Comparison of ENCODE assay signal across 8 mouse cellular contexts in genomic region chr1:79581136-79581679, GRCm38 (mm10).
DNase-seq lines count a peak whose midpoint lies in the region; ATAC-seq and TF ChIP-seq lines count a peak whose summit lies in the region.

No protein-coding gene starts in this region.

- no peaks in the 10 kb centered on the region for H3K27me3 ChIP-seq in forebrain, embryonic 14.5 days (replicated peaks; ENCODE audit: control insufficient read depth, insufficient read depth, low read length)
- H3K27me3 ChIP-seq in lung, embryonic 14.5 days (ENCODE audit: insufficient read depth, low read length): no peaks in the 10 kb centered on the region

- peak overlapping the region; percentile 82 for H3K27ac ChIP-seq in forebrain, embryonic 14.5 days (ENCODE audit: low read depth, low read length)
- H3K27ac ChIP-seq in lung, embryonic 14.5 days (ENCODE audit: low read depth): no peak overlapping the region

- TF ChIP-seq CTCF in lung, embryonic 14.5 days (IDR thresholded peaks at IDR 0.05; ENCODE audit: low read depth): no peak

- peak overlapping the region; percentile 61 for H3K4me2 ChIP-seq in forebrain, embryonic 14.5 days (ENCODE audit: low read length)
- H3K4me2 ChIP-seq in lung, embryonic 14.5 days: peak overlapping the region; percentile 47

- peak; percentile 95 for ATAC-seq in forebrain, embryonic 14.5 days
- peak; percentile 95 to 99 for ATAC-seq in hematopoietic stem cell, adult 5-6 weeks (replicated peaks in 1 of 2; ENCODE audit: insufficient read depth in 1 of 2, low FRiP score in 2 of 2, low TSS enrichment in 1 of 2, low read depth in 1 of 2, poor library complexity in 2 of 2, severe bottlenecking in 2 of 2)
- ATAC-seq in lung, embryonic 14.5 days (ENCODE audit: insufficient read depth): peak; percentile 60; the same call in 1 of the 2 replicates

- DNase-seq in MN1 (ENCODE audit: low spot score): peak; percentile 81
- DNase-seq in c-Kit-positive CD71-positive TER-119-positive erythroid progenitor cells, embryonic 14.5 days (ENCODE audit: low spot score): peak; percentile 8
- peak; percentile 90 for DNase-seq in forebrain, embryonic 14.5 days (ENCODE audit: low spot score)
- peak; percentile 58 to 70 for DNase-seq in layer of hippocampus, adult 8-10 months (ENCODE audit: low spot score in 2 of 2)
- DNase-seq in lung, embryonic 14.5 days: peak; percentile 69
- DNase-seq in ovary, postnatal 14 days (ENCODE audit: low spot score): peak; percentile 4
- no peak for DNase-seq in spleen, postnatal 4 days (ENCODE audit: low spot score in 2 of 2)

- H3K36me3 ChIP-seq in forebrain, embryonic 14.5 days (ENCODE audit: control insufficient read depth, insufficient read depth, low read length): no peaks in the 10 kb centered on the region
- no peaks in the 10 kb centered on the region for H3K36me3 ChIP-seq in lung, embryonic 14.5 days (ENCODE audit: insufficient read depth)

- 1% methylated on average over 15 of the region's 15 CpGs for WGBS in forebrain, embryonic 14.5 days
- 7% methylated on average over 15 of the region's 15 CpGs for WGBS in lung, embryonic 14.5 days

- peak overlapping the region; percentile 31 for H3K4me3 ChIP-seq in forebrain, embryonic 14.5 days (ENCODE audit: low read depth, low read length)
- peak overlapping the region; percentile 12; the same call in 1 of the 2 replicates for H3K4me3 ChIP-seq in lung, embryonic 14.5 days (ENCODE audit: low read depth, low read length)

- H3K4me1 ChIP-seq in forebrain, embryonic 14.5 days (ENCODE audit: control insufficient read depth, insufficient read depth, low read length): 0 out of 2 replicates have a peak, but pooled peaks cover 4% of the 10 kb centered on the region
- no peaks in the 10 kb centered on the region for H3K4me1 ChIP-seq in lung, embryonic 14.5 days (ENCODE audit: insufficient read depth)

- H3K9ac ChIP-seq in forebrain, embryonic 14.5 days (ENCODE audit: low read length): peak overlapping the region; percentile 73
- H3K9ac ChIP-seq in lung, embryonic 14.5 days: 0 out of 2 replicates have a peak overlapping the region, but pooled peaks have one; percentile 1

- no peaks in the 10 kb centered on the region for H3K9me3 ChIP-seq in forebrain, embryonic 14.5 days (replicated peaks; ENCODE audit: control insufficient read depth, low read length)
- H3K9me3 ChIP-seq in lung, embryonic 14.5 days (ENCODE audit: low read depth, low read length): no peaks in the 10 kb centered on the region

Comparison
In these comparisons a context has a peak if more than half of its experiments do, and no peak if none do; other contexts are left out.
1. DNase-seq: peak in MN1 (single experiment), c-Kit-positive CD71-positive TER-119-positive erythroid progenitor cells, embryonic 14.5 days (single experiment), forebrain, embryonic 14.5 days (single experiment), layer of hippocampus, adult 8-10 months (2 of 2), lung, embryonic 14.5 days (single experiment) and ovary, postnatal 14 days (single experiment); none in spleen, postnatal 4 days (0 of 2).
2. Peak in every context shown above with its lines, with median percentiles within 50 percentile points of each other: ATAC-seq.